Mouse (Mus musculus) retina, embryonic 14.5 days (tissue): ENCODE measurements around the gene Krtap19-1.

Experiments
- DNase-seq: peaks from one replicate; pipeline ENCODE4 v3.0.0-alpha.2; 2015; ENCODE audit warnings: low spot score

The Krtap19-1 gene

DNA sequence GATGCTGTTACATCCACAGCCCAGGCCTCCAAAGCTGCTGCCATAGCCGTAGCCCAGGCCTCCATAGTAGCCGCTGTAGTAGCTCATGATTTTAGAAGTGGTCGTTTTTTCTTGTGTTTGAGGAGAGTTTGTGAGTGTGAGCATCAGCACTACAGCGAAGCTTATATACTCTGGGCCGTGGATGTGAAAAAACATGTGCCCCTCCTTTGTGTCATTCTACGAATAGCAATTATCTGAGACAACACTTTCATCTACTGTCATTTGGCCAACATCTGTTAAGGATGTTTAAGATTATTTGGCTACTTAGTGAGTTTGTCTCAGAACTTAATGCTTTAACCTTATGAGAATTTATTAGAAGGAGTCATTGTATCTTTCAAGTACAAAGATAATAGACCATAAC is at the start of gene Krtap19-1:
TSS of gene Krtap19-1 (minus strand) at position 101 of the 400 bp plus-strand sequence.
- no peak for DNase-seq

DNA sequence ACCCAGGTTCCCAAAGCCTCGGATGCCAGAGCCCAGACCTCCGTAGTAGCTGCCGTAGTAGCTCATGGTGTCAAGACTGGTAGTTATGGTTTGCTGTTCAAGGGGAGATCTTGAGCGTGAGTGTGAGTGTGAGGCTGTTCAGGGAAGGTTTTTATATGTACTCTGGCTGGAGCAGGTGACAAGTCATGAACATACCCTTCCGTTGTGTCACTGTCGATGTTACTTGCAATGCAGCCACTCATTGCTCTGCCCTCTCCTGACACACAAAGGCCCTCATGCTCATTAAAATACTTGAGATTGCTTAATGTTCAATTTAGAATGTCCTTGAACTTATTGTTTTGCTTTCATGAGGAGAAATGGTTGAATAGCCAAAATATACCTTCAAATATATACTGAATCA is 27.1 kb upstream of the Krtap19-1 start, which contains the start of gene Krtap19-5:
TSS of gene Krtap19-5 (minus strand) at position 101 of the 400 bp plus-strand sequence.
- DNase-seq, result no peak

DNA sequence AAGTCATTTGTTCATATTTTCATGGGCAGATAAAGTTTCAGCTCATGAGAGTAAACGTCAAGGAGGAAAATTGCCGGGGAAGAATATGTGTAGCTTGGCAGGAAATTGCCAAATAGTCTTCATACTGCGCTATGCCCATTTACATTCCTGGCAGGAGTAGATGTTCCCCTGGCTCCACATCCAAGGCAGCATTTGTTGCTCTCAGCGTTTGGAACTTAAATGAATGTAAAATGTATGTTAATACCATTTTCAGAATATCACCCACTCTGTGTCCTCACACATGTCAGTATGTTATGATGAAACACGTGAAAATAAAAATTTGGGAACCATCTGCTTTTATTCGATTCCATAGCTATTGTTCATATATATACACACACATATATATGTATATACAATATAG is 17.7 kb upstream of the Krtap19-1 start:
- DNase-seq, result no peak

DNA sequence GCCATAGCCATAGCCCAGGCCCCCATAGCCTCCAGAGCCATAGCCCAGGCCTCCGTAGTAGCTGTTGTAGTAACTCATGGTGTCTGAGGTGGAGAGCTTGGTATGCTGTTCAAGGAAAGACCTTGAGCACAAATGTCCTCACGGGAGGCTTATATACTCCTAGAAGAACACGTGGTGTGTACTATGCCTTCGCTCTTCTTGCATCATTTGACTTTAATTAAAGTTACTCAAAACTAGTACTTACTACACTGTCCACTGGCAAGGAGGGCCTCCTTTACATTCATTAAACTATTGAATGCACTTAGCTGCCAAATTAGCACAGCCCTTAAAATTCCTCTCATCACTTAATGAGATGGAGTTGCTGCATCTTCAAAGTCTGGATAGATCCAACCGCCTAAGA is 15.8 kb upstream of the Krtap19-1 start, which contains the start of gene Krtap19-4:
TSS of gene Krtap19-4 (minus strand) at position 101 of the 400 bp plus-strand sequence.
- DNase-seq, result no peak

DNA sequence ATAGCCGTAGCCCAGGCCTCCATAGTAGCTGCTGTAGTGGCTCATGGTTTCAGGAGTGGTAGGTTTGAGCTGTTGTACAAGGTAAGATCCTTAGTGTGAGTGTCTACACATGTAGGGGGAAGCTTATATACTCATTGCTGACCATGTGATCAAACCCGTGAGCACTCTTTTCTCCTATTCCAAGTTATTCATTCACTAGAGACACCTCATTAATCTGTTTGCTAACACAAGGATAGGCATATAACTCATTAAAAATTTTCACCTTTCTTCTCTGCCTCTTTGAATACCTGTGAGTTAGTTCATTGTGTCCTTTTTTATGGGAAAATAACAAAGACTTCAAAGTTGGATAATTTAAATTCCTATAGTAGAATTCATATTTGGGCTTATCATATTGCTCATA is 8.7 kb upstream of the Krtap19-1 start, which contains the start of gene Krtap19-3:
TSS of gene Krtap19-3 (minus strand) at position 101 of the 400 bp plus-strand sequence.
- DNase-seq, result no peak

DNA sequence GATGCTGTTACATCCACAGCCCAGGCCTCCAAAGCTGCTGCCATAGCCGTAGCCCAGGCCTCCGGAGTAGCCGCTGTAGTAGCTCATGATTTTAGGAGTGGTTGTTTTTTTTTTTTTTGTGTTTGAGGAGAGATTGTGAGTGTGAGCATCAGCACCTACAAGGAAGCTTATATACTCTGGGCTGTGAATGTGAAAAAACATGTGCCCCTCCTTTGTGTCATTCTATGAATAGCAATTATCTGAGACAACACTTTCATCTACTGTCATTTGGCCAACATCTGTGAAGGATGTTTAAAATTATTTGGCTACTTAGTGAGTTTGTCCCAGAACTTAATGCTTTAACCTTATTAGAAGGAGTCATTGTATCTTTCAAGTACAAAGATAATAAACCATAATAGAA is 5.0 kb upstream of the Krtap19-1 start, which contains the start of gene Krtap19-2:
TSS of gene Krtap19-2 (minus strand) at position 101 of the 400 bp plus-strand sequence.
- DNase-seq, result no peak

DNA sequence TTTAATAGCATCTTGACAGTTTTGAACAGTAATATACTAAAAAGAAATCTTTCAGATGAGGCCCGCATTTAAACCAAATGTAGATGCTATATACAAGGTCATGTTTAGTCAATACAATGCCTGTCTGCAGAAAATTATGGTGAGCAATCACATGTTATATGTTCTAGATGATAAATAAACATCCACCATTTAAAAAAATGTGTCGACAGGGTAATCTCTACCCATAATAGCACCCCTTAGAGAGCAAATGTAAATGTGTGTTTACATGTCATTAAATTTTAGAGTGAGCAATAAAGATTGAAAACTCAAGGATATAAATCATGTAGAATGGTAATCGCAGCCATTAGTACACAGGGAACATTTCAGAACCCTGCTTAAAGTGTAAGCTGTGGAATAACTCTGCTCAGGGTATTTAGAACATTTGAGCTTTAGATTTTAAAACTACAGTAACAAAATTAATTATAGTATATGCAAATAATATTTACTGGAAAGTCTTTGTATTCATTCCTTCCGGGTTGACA is 4.3 kb downstream of the Krtap19-1 start:
- DNase-seq, result no peak

DNA sequence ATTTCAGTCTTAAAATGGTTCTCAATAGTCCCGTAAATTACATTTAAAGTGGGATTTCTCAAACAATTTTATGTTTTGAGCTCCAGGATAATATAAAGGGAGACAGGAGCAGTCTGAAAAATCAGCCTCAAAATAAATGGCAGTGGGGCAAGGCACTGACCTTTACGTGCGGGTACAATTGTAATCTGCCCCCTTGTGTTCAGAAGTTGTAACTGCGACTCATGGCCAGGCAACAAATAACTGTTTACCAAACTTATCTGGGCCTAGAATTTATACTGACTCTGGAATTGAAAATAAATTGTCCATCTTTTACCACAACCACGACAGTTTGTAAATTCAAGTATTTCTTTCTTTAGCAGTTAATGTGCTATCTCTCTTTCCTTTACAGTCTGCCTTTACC is 17.8 kb downstream of the Krtap19-1 start:
- DNase-seq, result peak; percentile 73

DNA sequence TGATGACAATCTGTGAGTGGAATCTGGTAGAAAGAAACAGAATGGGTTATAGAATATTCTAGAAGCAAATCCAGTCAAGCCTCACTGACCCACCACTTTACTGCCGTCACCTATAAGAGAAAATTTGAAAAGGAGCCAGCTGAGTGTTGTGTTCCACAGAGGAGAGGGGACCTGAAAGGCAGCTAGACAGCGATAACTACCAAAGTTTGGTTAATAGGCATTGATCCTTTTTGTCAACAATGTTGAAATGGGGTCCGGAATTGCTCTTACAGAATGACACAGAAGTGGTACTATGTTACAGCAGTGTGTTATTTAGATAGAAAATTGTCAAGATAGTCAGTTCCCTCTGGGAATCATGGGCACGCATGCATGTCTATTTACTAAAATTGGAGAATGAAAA is 20.7 kb downstream of the Krtap19-1 start:
- no peak for DNase-seq

DNA sequence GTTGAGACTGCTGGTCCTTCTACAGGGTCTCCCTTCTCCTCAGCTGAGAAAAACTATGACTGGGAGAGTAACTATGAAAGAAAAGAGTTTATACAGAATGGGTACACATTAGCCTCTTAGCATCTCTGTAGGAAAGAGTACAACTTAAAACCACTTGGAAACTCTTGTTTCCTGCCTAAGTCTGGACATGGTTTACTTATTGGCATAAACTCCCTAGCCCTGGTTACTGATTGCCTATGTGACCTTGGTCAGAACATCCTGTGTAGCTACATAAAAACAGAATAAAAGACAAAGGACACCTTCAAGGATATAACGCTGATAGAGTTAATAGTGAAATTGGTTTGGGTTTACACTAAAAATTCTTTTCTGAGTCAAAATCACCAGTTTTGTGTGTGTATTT is 21.8 kb downstream of the Krtap19-1 start:
- DNase-seq, result no peak

DNA sequence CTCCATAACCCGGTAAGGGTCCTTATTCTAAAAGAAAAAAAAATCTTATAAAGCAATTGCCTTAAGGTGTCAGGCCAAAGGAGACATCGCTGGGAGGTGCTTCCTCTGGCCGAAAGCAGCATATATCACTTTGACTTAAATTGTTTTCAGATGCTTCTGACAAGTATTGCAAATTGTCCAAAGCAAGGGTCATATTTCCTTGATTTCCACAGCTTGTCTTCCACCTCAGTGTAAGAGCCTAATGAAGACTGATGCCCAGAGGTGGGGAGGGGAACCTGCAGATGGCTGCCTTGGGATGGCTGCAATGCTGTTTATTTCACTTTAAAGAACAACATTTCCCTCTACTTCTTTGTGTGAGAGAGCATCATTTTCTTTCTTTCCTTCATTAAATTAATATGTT is 42.2 kb downstream of the Krtap19-1 start:
- no peak for DNase-seq

DNA sequence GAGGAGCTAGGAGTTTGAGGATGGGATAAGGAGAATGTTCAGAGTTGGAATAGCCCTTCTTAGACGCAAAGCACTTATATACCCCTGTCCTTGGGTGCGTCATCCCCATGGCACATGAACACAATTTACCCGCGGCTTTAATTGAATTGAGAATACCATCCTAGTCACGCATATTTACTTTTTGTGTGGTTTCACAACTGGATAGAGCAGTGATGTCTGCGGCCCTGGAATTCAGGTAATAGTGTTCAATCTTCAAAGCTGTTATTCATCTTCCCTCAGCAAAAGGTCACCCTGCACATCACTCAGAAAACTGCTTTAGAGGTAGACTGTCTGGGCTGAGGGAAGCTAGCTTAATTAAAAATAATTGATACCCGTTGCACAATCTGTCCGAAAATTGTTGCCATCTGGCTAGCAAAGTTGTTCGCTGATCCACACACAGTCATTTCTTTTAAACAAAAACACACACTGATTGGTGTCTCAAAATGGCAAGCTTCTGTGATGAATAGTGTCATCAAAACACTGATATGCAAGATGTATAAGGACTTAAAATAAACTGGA is 43.0 kb downstream of the Krtap19-1 start, which contains the start of gene Krtap14:
TSS of gene Krtap14 (minus strand) at position 51 of the 558 bp plus-strand sequence.
- DNase-seq, result peak; percentile 12

DNA sequence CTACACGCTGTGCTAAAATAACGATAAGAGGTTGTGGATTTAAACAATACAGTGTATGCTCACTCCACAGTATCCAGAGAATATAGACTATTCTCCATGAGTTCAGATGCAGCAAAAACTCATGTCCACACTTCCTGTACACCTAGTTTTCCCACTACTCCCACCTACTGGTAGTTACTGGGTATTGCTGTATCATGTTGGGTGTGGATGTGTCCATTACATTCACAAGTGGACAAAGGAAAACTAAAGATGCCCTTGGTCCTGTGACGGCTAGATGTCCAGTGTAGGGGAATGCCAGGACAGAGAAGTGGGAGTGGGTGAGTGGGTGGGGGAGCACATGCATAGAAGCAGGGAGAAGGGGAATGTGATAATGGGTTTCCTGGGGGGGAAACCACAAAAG is 45.5 kb downstream of the Krtap19-1 start:
- peak; percentile 54 for DNase-seq

DNA sequence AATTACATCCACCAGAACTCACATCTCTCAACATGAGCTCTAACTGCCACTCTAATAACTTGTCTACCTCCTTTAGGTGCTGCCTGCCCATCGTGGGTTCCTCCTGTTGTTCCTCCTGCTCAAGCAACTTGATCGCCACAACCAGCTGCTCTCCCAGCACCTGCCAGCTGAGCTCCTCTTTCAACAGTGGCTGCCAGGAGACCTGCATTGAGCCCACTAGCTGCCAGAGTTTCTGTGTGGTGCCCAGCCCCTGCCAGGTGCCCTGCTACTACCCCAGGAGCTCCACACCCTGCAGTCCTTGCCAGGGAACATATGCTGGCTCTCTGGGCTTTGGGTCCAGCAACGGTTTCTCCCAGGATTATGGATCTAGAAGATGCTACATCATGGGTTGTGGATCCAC is 49.1 kb downstream of the Krtap19-1 start, which contains the start of gene Krtap15:
TSS of gene Krtap15 (plus strand) at position 150 of the 400 bp plus-strand sequence.
- no peak for DNase-seq
